Mouse (Mus musculus): ENCODE data around the gene Il4ra.

DNA sequence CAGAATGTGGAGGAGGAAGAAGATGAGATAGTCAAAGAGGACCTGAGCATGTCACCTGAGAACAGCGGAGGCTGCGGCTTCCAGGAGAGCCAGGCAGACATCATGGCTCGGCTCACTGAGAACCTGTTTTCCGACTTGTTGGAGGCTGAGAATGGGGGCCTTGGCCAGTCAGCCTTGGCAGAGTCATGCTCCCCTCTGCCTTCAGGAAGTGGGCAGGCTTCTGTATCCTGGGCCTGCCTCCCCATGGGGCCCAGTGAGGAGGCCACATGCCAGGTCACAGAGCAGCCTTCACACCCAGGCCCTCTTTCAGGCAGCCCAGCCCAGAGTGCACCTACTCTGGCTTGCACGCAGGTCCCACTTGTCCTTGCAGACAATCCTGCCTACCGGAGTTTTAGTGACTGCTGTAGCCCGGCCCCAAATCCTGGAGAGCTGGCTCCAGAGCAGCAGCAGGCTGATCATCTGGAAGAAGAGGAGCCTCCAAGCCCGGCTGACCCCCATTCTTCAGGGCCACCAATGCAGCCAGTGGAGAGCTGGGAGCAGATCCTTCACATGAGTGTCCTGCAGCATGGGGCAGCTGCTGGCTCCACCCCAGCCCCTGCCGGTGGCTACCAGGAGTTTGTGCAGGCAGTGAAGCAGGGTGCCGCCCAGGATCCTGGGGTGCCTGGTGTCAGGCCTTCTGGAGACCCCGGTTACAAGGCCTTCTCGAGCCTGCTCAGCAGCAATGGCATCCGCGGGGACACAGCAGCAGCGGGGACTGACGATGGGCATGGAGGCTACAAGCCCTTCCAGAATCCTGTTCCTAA, 24.0 kb downstream of the Il4ra start:
- TF ChIP-seq CTCF (IDR thresholded peaks at IDR 0.05; ENCODE audit: control insufficient read depth, insufficient read depth, insufficient read length) (no peak), MYOD1 (IDR thresholded peaks at IDR 0.05; ENCODE audit: control insufficient read depth, insufficient read length, low read depth) (no peak), USF1 (IDR thresholded peaks at IDR 0.05; ENCODE audit: low read depth) (no peak), MYOG (IDR thresholded peaks at IDR 0.05; ENCODE audit: control insufficient read depth, extremely low read depth, insufficient read length) (no peak)
